Mouse (Mus musculus) E14TG2a.4 (cell line): Measurements from ENCODE around the gene Stard13.

Experiments
- CTCF ChIP-seq: conservative IDR thresholded peaks from 2 replicates; pipeline ENCODE4 v1.5.1; 2014; ENCODE audit warnings: low read length
- POU5F1 ChIP-seq: IDR thresholded peaks from 2 replicates; pipeline ENCODE4 v1.6.1; 2014; ENCODE audit warnings: low read length, borderline replicate concordance

GRCm38 (mm10) chr5:151232576-151233299, 898 bp downstream of the Stard13 start:
- TF ChIP-seq POU5F1, result no peak
- TF ChIP-seq CTCF, result no peak
